Mouse (Mus musculus) layer of hippocampus, postnatal 25 days (tissue): ENCODE data around the gene Atp11b. TPM values are rescaled to one million over a fixed set of nuclear protein-coding genes. Genes with fewer than 3 reads are reported as not detected.

ENCODE experiments used
- DNase-seq, 2 experiments: peaks; one replicate each; pipeline ENCODE4 v3.0.0; 2022; ENCODE audit warnings: mixed read lengths in 2 of 2, low spot score in 1 of 2; ENCODE audit errors: extremely low spot score in 1 of 2
- total RNA-seq, 2 experiments: library from RNA; stranded (reverse); gene quantifications; 2 replicates each; pipeline ENCODE4 v1.2.3; 2021

The Atp11b gene
- 10 to 100 TPM; 74.2 to 89.9 TPM for total RNA-seq

DNA sequence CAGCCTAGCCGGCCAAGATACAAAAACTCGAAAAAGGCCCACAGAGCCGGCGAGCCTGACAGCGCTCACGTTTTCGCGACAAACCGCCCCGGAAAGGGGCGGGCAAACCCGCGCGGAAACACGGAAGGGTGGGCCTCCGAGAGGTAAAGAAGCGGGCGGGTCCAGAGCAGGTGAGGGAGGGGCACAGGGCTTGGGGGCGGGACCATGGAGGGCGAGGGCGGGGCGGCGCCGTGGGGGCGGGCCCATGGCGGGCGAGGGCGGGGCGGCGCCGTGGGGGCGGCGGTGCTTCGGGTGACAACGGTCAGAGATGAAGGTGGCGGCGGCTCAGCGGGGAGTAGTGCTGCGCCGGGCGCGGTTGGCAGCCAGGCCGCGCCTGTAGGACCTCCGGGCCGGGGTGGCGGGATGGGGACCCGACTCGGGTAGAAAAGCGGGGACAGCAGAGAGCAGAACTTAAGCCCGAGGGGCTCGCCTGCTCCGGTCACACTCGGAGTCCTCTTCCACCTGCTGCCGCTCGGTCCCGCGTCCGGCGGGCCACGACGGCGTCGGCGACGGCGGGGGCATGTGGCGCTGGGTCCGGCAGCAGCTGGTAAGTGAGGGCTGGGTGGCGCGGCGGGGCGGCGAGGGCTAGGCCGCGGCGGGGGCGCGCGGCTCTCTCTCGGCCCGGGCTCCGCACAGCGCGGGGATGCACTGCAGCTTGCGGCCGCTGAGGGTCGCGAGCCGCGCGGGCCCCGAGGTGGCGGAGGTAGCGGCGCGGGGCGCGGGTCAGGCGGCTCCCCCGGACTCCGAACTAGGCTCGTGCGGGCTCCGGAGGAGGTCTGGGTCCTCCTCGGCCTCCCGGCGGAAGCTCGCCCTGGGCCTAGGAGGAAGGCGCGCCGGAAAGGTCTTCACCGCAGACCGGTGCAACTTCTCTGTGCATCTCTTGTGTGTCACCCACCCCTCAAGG is at the start of gene Atp11b:
Atp11b (plus strand) TSS at position 282 of the 943 bp plus-strand sequence.
- DNase-seq: peak; percentile 61 to 65

DNA sequence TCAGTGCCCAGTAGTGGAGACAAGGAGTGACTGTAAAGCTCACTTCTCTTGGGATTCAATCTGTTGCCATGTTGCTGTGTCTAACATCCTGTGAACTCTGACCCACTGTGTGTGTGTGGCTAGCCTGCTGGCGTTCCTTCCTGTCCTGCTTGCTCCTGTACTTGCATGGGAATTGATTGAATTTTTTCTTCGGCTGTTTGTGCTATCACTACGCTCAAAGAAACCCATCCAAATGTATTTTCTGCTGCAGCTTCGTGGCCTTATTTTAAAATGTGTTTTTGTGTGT is 49.6 kb upstream of the Atp11b start:
- DNase-seq: no peak

DNA sequence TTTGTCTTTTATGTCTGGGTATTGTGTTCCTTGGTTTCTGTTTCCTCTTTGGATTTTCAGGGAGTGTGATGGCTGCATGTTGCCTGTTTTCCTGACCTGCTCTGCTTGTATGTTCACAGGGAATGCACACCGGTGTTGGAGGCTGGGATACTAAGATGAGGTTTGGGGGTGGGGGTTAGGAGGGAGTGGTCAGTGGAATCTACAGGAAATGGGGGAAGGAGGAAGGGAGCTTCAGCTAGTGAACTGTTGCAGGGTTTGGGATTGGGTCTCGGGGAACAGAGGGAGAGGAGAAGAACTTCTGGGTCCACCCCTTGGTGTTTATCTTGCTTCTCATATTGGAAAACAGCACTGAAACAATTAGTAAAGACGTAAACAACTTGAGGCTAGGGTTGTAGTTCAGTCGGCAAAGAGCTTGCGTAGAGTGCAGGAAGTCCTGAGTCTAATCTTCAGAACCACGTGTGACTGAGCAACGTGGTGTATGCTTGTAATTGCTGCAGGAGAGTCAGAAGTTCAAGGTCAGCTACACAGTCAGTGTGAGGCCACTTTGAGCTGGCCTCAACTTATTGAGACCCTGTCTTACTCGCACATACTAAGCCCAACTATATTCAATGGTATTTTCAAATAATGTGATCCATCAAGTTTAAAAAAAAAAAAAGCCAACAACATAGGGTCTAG is 34.2 kb upstream of the Atp11b start:
- no peak for DNase-seq

DNA sequence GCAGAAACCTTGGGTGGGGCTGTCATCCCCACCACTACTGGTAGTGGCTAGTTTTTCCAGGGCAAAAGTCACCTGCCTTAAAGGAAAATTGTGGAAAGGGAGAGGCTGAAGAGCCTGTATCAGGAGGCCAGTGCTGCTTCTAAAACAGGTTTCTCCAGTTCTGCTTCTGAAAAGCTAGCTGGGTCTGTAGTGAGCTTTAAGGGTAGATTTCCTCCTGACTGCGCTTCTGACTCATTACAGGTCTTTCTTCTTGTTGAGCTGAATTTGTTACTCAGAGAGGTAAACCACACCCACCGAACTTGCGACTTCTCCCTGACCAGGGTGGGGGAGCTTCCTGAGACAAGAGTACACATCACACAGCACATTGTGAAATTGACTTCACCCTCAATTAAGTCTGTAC is 33.1 kb upstream of the Atp11b start:
- no peak for DNase-seq

DNA sequence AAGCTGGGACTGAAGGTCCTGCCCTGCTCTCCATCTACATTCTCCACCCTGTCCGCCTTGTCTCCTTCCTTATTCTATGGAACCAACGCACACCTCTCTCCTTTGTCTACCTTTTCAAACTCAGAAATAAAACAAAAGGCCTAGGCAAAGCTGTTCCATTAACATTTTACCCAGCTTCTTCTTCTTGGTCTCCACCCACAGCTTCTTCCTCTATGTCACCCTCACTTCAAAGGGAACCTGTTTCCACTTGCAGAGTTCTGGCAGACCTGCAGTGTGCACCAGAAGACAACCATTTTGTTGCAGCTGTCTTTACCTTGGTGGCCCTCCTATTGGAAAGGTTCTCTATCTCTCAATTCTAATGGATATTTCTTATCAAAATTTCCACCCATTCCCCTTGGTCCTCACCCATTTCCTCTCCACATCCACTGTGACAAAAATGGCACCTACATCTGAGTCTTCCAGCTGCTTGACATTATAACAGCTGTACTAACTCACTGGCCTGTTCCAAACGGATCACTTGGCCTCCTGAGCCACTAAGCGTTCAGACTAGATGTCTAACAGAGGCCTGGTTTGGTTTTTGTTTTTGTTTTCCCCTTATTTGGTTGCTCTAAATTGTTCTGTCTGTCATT is 32.0 kb upstream of the Atp11b start:
- DNase-seq: no peak

DNA sequence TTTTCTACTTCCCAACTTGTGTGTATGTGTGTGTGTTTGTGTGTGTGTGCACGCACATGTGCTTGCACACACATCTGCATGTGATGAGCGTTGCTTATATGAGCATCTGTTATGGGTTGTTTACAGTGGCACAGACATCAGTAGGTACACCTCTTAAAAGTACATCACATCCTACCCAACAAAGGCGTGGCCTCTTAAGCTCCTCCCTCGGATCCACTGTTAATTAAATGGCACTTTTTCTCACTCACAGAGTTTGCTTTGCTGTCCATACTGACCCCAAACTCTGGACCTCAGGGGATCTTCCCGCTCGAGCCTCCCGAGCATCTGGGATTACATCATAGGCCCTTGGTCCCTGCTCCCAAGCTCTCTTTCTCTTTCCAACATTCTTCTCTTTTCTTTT is 31.1 kb upstream of the Atp11b start:
- no peak for DNase-seq

DNA sequence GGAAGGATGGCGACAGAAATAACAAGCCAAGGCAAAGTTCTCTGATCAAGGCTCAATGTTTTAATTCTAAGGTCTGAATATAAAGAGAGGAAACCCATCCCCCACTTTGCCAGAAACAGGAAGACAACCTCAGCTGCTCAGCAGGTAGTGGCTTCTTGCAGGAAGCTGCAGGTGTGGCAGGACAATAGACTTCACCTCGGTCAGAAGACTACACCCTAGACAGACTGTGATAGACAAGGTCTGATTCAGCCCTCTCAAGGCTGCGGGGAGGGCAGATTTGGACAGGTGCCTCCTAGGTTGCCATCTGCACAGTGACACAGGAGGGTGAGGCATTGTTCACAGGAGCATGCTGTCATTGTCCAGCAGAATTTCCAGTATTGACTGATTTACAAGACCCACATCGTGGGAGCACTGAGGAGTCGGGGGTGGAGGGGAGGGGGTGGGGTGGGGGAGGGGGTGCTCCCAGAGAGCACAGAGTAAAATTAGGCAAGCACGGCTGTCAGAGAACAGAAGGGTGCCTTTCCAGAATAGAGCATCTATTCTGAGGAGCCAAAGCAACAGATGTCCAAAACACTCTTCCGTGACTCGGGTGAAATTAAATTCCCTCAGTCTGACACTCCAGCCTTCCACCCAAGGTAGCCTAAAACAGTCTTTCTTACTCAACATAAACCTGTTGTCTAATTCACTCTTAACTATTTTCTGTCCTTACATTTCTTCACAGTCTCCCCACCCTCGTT is 30.2 kb upstream of the Atp11b start:
- DNase-seq: peak; percentile 6 to 9

DNA sequence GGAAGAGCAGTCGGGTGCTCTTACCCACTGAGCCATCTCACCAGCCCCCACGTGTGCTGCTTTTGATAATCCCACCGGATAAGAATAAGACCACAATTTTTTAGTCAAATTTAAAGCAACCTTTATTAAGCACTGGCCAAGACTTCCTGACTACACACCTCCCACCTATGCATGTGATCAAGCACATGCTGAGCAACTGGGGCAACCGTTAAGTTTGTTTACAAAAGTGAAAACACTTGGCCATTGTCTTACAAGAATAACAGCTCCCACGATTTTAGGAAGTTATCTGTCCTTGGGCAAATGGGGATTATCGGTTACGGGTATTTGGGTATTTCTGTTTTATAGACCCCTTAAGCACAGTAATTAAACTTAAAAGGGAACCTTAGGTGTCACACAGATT is 28.8 kb upstream of the Atp11b start:
- no peak for DNase-seq

DNA sequence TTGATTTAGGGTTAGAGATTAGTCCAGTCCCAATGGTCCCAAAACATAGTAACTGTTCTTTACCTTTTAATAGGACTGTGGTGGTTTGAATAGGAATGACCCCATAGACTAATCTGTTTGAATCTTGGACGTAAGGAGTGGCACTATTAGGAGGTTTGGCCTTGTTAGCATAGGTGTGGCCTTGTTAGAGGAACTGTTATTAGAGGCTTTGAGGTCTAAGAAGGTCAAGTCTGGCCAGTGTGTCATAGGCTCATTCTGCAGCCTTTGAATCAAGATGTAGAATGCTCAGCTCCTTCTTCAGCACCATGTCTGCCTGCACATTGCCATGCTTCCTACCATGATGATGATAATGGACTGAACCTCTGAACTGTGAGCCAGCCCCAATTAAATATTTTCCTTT is 27.0 kb upstream of the Atp11b start:
- DNase-seq: no peak

DNA sequence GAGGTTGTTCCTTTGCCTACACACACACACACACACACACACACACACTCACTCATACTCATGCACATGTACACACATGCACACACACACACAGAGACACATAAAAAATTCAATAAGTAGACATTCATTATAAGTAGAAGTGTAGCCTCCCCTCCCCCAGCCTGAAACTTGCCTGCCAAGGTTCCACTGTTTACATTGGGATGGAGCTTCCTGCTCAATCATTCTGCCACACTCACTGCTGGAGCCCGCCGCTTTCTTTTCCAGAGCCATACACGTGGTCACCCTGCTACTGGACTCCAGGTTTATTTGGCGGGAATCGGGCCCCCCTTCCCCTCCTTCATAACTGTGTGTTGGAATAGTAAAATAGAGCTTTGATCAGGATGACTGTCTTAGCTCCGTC is 24.4 kb upstream of the Atp11b start:
- DNase-seq: no peak

DNA sequence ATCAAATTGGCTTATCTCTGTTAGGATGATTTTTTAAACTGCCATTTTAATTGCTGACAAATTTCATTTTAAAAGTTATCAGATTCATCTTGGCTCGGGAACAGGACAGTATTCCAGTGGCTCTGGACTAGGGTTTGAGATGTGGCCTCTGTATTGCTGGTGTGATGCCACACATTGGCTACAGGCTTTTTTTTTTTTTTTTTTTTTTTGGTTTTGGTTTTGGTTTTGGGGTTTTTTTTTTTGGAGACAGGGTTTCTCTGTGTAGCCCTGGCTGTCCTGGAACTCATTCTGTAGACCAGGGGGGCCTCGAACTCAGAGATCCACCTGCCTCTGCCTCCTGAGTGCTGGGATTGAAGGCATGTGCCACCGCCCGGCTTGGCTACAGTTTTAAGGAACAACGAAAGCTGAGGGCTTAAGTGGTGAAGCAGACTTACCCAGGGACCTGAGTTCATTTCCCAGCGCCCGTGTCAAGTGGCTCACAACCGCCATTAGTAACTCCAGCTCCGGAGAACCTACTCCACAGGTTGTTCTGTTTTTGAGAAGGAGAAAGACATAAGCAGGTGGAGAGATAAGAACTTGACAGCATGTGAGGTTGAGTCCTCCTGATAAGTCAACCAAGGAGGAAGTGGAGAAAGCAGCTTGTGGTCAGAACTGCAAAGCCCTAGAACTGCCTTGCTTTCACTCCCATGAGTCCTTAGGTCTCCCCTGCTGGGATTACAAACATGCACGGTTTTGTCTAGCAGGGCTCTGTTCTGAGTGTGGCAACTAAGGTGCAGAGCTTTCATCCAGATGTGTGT is 21.7 kb upstream of the Atp11b start:
- no peak for DNase-seq

DNA sequence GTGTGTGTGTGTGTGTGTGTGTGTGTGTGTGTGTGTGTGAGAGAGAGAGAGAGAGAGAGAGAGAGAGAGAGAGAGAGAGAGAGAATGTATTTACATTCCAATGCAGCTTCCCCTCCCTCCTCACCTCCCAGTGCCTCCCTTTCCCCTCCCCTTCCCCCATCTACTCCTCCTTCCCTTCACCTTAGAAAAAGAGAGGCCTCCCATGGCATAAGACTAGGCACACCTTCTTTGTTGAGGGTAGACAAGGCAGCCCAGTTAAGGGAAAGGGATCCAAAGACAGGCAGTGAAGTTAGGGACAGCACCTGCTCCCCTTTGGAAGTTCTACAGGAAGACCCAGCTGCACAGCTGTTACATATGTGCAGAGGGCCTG is 21.1 kb upstream of the Atp11b start:
- no peak for DNase-seq

DNA sequence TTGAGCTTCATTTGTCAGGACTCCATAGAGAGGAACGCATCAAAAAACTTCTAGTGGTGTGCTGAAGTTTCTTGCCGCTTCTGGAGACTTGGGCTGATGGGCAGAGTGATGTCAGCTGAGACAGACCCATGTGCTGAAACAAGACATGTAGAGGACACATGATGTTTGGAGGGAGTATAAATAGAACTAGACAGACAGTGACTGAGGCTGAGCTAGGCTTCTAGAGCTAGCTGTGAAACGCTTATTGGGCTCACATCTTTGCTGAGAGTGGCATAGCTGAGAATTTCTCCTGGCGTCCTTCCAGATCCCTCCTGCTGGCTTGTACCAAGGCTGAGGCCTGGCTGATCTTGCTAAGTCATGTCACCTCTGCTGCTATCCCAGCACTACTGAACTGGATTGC is 19.4 kb upstream of the Atp11b start:
- no peak for DNase-seq

DNA sequence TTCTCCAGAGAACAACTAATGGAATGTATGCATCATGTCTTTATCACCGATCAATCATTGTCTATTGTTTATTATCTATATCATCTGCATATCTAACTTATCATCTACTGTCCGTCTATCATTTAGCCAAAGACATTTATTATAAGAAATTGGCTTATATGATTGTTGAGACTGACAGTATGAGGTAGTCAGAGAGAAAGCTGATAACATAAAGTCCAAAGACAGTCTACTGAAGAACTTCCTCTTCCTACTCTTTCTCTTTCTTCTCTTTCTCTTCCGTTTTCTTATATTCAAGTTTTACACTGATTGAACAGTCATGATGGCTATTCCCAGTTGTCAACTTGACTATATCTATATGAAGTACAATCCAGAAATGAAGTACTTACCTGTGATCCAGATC is 15.8 kb upstream of the Atp11b start:
- DNase-seq: no peak

DNA sequence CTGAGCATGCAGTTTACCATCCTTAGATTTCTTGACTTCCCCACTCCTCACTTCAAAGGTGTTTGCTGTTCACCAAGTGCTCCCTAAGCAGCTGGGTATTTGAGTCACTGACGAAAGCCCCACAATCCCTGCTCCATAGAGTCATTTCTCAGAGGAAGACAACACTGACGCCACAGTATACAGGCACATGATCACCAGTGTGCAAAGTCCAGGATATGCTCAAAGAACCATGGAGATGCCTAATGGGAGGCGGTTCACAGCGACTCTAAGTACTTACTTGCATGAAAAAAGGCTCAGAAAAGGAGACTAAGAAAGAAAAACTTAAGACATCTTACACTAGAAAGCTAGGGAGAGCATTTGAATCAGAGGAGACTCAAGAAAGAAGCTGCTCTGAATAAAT is 8.9 kb upstream of the Atp11b start:
- DNase-seq: no peak

DNA sequence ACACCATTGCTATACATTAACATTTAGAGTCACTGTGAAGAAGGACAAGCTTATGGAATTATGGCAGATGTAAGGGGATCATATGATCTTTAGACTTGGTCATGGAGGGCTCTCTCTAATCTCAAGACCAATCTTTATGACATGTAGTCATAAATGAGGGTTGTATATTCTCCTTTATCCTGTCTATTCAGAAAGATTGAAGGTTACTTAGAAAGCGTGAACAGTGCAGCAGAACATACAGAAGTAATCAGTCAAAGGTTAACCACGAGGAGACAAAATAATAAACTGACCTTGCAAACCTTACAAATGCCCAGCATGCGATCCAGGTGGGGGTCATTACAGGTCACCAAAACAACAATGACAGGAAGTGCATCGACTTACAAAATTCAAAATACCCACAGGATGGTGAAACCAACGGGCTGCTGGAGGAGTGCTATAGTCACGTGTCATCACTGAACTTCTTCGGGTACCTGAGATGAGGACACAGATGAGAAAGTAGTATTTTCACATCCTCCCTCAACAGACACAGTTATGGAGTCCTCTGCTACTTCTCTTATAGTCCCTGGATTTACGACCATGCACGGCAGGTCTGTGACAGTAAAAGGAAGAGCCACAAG is 7.0 kb upstream of the Atp11b start:
- no peak for DNase-seq

DNA sequence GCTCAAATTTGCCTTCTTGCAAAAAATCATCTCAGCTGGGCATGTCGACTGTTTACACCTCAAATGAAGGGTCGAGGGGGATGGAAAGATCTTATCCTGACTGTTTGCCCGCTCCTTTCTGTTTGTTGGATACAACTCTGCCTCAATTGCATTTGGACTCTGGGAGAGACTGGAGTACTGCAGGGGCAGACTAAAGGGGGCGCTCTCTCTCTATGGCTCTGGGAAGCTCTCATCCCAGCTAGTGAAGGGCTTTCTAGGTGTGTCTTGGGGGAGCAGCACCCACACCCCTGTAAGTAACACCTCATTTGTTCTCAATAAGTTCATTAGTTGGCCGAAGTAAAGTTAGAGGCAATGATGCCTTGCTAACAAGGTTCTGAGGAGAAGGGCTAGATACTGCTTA is 3.6 kb upstream of the Atp11b start:
- DNase-seq: no peak

DNA sequence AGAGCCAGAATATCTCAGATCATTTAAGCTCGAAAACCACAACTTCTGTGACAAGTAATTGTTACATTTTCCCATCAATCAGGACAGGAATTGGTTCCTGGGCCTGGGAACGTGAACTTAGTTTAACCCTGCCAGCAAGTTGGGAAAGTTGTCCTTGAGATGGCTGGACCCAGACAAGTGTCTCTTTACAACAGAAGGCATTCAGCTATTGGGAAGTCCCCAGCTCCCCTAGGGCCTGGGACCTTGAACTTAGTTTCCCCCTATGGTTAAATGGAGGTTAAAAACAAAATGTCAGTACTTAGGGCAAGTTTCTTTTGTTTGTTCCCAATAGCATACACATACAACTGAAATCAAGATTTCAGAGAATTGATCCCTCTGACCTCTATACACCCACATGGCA is 2.2 kb upstream of the Atp11b start:
- DNase-seq: no peak

DNA sequence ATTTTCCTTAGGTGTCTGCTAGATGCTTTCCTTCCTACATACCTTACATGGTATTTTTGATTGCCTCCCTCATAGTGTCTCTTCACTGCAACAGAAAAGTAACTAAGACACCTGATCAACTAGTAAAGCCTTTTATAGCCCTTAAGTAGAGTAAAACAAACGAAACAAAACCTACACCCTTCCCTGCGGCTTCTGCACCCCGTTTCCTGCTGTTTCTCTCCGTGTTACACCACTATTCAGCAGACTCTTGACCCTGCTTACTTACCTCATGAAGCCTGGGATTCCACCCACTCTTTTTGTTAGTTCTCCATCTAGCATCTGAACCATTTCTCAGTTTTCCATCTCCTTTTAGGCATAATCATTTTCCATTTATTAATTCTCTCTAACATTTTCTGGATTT is 8.8 kb downstream of the Atp11b start:
- no peak for DNase-seq
